Mouse (Mus musculus): ENCODE data around the gene Krtcap2. TPM values are rescaled to one million over a fixed set of nuclear protein-coding genes. Genes with fewer than 3 reads are reported as not detected.
A peak's percentile ranks its signal among the peaks of the same experiment; 100 is the strongest.

The Krtcap2 gene
- polyA plus RNA-seq, 1 experiment from 2014 or later = 274 TPM

GRCm38 (mm10) chr3:89246261-89247100 is 715 bp downstream of the Krtcap2 start, which contains the start of gene Trim46:
Trim46 (minus strand) TSS chr3:89246309.
- Histone ChIP-seq H3K4me1 (ENCODE audit: control insufficient read depth, insufficient read depth, low read length) (peaks cover 35% of the 10 kb centered on the region), H3K36me3 (ENCODE audit: control insufficient read depth, insufficient read depth, low read length) (no peaks in the 10 kb centered on the region; the same call in 1 of the 2 replicates), H3K4me3 (ENCODE audit: low read depth, low read length) (peak within 1 kb of the TSS; percentile 78), H3K27ac (ENCODE audit: low read depth, low read length) (peak within 1 kb of the TSS; percentile 64), H3K9ac (ENCODE audit: low read depth, low read length) (peak within 1 kb of the TSS; percentile 82), H3K4me2 (peak within 1 kb of the TSS; percentile 75), H3K9me3 (replicated peaks; ENCODE audit: control insufficient read depth, low read length) (no peaks in the 10 kb centered on the region), H3K27me3 (ENCODE audit: control insufficient read depth, insufficient read depth, low read length) (peaks cover 21% of the 10 kb centered on the region)
- ATAC-seq (replicated peaks; ENCODE audit: insufficient number of reproducible peaks, low FRiP score, low TSS enrichment) = peak; percentile 46
- WGBS (ENCODE audit: insufficient replicate concordance) = under 1% methylated on average over 42 of the region's 42 CpGs

- peaks cover 21% of the 10 kb centered on the region for H3K27me3 ChIP-seq (ENCODE audit: control insufficient read depth, insufficient read depth, low read length)
- peak overlapping the region; percentile 75; the same call in 1 of the 2 replicates for H3K4me2 ChIP-seq
- 0 out of 2 replicates have a peak overlapping the region, but pooled peaks have one; percentile 39 for H3K9ac ChIP-seq (ENCODE audit: low read depth, low read length)
- H3K4me1 ChIP-seq (ENCODE audit: control insufficient read depth, insufficient read depth, low read length) = peaks cover 40% of the 10 kb centered on the region
- 77% methylated on average over 4 of the region's 4 CpGs for WGBS (ENCODE audit: insufficient replicate concordance)
- H3K9me3 ChIP-seq (replicated peaks; ENCODE audit: control insufficient read depth, low read length) = no peaks in the 10 kb centered on the region
- ATAC-seq (replicated peaks; ENCODE audit: insufficient number of reproducible peaks, low FRiP score, low TSS enrichment) = no peak
- H3K36me3 ChIP-seq (ENCODE audit: control insufficient read depth, insufficient read depth, low read length) = no peaks in the 10 kb centered on the region; the same call in 1 of the 2 replicates
- no peak overlapping the region for H3K4me3 ChIP-seq (ENCODE audit: low read depth, low read length)
- H3K27ac ChIP-seq (ENCODE audit: low read depth, low read length) = no peak overlapping the region
Measured at GRCm38 (mm10) chr3:89247466-89247865, 1.7 kb downstream of the Krtcap2 start.

GRCm38 (mm10) chr3:89250435-89251040 is 4.8 kb downstream of the Krtcap2 start:
- Histone ChIP-seq H3K27me3 (ENCODE audit: control insufficient read depth, insufficient read depth, low read length) (peaks cover 1% of the 10 kb centered on the region), H3K9ac (ENCODE audit: low read depth, low read length) (no peak overlapping the region), H3K4me1 (ENCODE audit: control insufficient read depth, insufficient read depth, low read length) (peaks cover 28% of the 10 kb centered on the region), H3K4me2 (peak overlapping the region; percentile 53; the same call in 1 of the 2 replicates), H3K4me3 (ENCODE audit: low read depth, low read length) (no peak overlapping the region), H3K36me3 (ENCODE audit: control insufficient read depth, insufficient read depth, low read length) (no peaks in the 10 kb centered on the region; the same call in 1 of the 2 replicates), H3K9me3 (replicated peaks; ENCODE audit: control insufficient read depth, low read length) (no peaks in the 10 kb centered on the region), H3K27ac (ENCODE audit: low read depth, low read length) (peak overlapping the region; percentile 50; the same call in 1 of the 2 replicates)
- ATAC-seq (replicated peaks; ENCODE audit: insufficient number of reproducible peaks, low FRiP score, low TSS enrichment) = no peak
- WGBS (ENCODE audit: insufficient replicate concordance) = 15% methylated on average over 7 of the region's 7 CpGs

- H3K4me2 ChIP-seq = peak overlapping the region; percentile 53
- 12% methylated on average over 17 of the region's 17 CpGs for WGBS (ENCODE audit: insufficient replicate concordance)
- no peaks in the 10 kb centered on the region; the same call in 1 of the 2 replicates for H3K36me3 ChIP-seq (ENCODE audit: control insufficient read depth, insufficient read depth, low read length)
- ATAC-seq (replicated peaks; ENCODE audit: insufficient number of reproducible peaks, low FRiP score, low TSS enrichment) = 0 out of 2 replicates have a peak, but pooled peaks have one; percentile 31
- no peak overlapping the region for H3K27ac ChIP-seq (ENCODE audit: low read depth, low read length)
- H3K27me3 ChIP-seq (ENCODE audit: control insufficient read depth, insufficient read depth, low read length) = no peaks in the 10 kb centered on the region; the same call in 1 of the 2 replicates
- peaks cover 24% of the 10 kb centered on the region for H3K4me1 ChIP-seq (ENCODE audit: control insufficient read depth, insufficient read depth, low read length)
- H3K9me3 ChIP-seq (replicated peaks; ENCODE audit: control insufficient read depth, low read length) = no peaks in the 10 kb centered on the region
- 0 out of 2 replicates have a peak overlapping the region, but pooled peaks have one; percentile 19 for H3K4me3 ChIP-seq (ENCODE audit: low read depth, low read length)
- peak overlapping the region; percentile 43; the same call in 1 of the 2 replicates for H3K9ac ChIP-seq (ENCODE audit: low read depth, low read length)
Measured at GRCm38 (mm10) chr3:89251365-89251895, 5.7 kb downstream of the Krtcap2 start.

GRCm38 (mm10) chr3:89254994-89255393 is 9.2 kb downstream of the Krtcap2 start:
- Histone ChIP-seq H3K27ac (ENCODE audit: low read depth, low read length) (no peak overlapping the region), H3K9ac (ENCODE audit: low read depth, low read length) (no peak overlapping the region), H3K4me1 (ENCODE audit: control insufficient read depth, insufficient read depth, low read length) (peaks cover 18% of the 10 kb centered on the region), H3K4me3 (ENCODE audit: low read depth, low read length) (no peak overlapping the region), H3K4me2 (no peak overlapping the region), H3K36me3 (ENCODE audit: control insufficient read depth, insufficient read depth, low read length) (no peaks in the 10 kb centered on the region), H3K9me3 (replicated peaks; ENCODE audit: control insufficient read depth, low read length) (no peaks in the 10 kb centered on the region), H3K27me3 (ENCODE audit: control insufficient read depth, insufficient read depth, low read length) (no peaks in the 10 kb centered on the region; the same call in 1 of the 2 replicates)
- 87% methylated on average over 5 of the region's 5 CpGs for WGBS (ENCODE audit: insufficient replicate concordance)
- no peak for ATAC-seq (replicated peaks; ENCODE audit: insufficient number of reproducible peaks, low FRiP score, low TSS enrichment)

DNA sequence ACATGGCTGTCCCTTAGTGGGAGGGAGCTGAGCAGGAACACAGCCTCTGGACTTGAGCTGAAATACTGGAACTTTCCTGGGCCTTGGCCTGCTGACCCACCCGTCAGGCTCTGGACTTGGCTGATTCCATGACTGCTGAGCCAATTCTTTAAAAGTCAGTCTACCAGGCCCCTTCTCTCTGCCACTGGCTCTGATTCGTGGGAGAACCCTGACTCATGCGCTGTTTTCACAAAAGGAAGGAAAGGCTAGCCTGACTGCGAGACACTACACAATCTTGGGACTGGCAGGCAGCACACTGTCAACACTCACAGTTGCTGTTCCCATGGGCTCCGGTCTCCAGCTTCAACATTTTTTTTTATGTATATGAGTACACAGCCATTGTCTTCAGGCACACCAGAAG is 10.4 kb downstream of the Krtcap2 start:
- Histone ChIP-seq H3K4me1 (ENCODE audit: control insufficient read depth, insufficient read depth, low read length) (peaks cover 8% of the 10 kb centered on the region), H3K27me3 (ENCODE audit: control insufficient read depth, insufficient read depth, low read length) (no peaks in the 10 kb centered on the region), H3K9ac (ENCODE audit: low read depth, low read length) (no peak overlapping the region), H3K36me3 (ENCODE audit: control insufficient read depth, insufficient read depth, low read length) (no peaks in the 10 kb centered on the region), H3K27ac (ENCODE audit: low read depth, low read length) (no peak overlapping the region), H3K4me2 (no peak overlapping the region), H3K9me3 (replicated peaks; ENCODE audit: control insufficient read depth, low read length) (no peaks in the 10 kb centered on the region), H3K4me3 (ENCODE audit: low read depth, low read length) (no peak overlapping the region)
- 51% methylated on average over 5 of the region's 5 CpGs for WGBS (ENCODE audit: insufficient replicate concordance)
- no peak for ATAC-seq (replicated peaks; ENCODE audit: insufficient number of reproducible peaks, low FRiP score, low TSS enrichment)

DNA sequence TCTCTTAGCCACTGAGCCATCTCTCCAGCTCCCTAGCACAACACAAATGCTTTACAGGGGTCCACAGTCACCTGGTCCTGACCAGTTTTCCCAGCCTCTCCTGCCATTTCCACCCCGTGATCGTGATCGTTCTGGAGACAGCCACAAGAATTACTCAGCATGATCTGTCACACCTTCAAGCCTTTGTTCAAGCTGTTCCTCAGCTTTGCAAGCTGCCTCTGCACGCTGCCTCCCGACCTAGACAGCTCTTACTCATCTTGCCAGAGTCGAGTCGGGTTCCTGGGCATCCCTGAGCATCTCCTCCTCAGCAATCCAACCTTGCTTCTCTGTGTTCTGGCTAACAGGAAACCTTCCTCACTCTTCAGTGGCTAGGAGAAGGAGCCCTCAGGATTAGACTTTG is 13.3 kb downstream of the Krtcap2 start, which contains the start of gene Dpm3:
Dpm3 (plus strand) TSS at position 283 of the 400 bp plus-strand sequence.
- Histone ChIP-seq H3K9ac (ENCODE audit: low read depth, low read length) (no peak within 1 kb of the TSS), H3K4me3 (ENCODE audit: low read depth, low read length) (no peak within 1 kb of the TSS), H3K4me2 (no peak within 1 kb of the TSS), H3K4me1 (ENCODE audit: control insufficient read depth, insufficient read depth, low read length) (no peaks in the 10 kb centered on the region), H3K27me3 (ENCODE audit: control insufficient read depth, insufficient read depth, low read length) (no peaks in the 10 kb centered on the region), H3K36me3 (ENCODE audit: control insufficient read depth, insufficient read depth, low read length) (no peaks in the 10 kb centered on the region), H3K9me3 (replicated peaks; ENCODE audit: control insufficient read depth, low read length) (no peaks in the 10 kb centered on the region), H3K27ac (ENCODE audit: low read depth, low read length) (no peak within 1 kb of the TSS)
- WGBS (ENCODE audit: insufficient replicate concordance) = 47% methylated on average over 7 of the region's 7 CpGs
- no peak for ATAC-seq (replicated peaks; ENCODE audit: insufficient number of reproducible peaks, low FRiP score, low TSS enrichment)

DNA sequence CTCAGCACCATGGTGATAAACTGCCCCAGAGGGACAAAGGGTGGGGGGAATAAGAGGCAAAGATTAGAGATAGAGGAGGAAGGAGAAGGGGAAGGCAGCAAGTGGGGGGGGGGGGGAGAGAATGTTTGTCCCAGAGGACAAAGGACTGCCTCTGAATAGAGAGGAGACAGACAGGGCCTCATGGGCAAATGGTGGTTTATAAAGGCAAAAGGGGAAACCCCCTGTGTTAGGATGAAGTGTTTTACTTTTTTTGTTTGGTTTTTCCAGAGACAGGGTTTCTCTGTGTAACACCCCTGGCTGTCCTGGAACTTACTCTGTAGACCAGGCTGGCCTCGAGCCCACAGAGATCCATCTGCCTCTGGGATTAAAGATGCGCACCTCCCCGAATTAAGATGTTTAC is 14.4 kb downstream of the Krtcap2 start:
- WGBS (ENCODE audit: insufficient replicate concordance) = 75% methylated on average over 3 of the region's 3 CpGs
- H3K4me2 ChIP-seq = no peak overlapping the region
- H3K4me1 ChIP-seq (ENCODE audit: control insufficient read depth, insufficient read depth, low read length) = no peaks in the 10 kb centered on the region
- H3K9me3 ChIP-seq (replicated peaks; ENCODE audit: control insufficient read depth, low read length) = no peaks in the 10 kb centered on the region
- no peaks in the 10 kb centered on the region for H3K27me3 ChIP-seq (ENCODE audit: control insufficient read depth, insufficient read depth, low read length)
- no peak for ATAC-seq (replicated peaks; ENCODE audit: insufficient number of reproducible peaks, low FRiP score, low TSS enrichment)
- H3K9ac ChIP-seq (ENCODE audit: low read depth, low read length) = no peak overlapping the region
- no peak overlapping the region for H3K27ac ChIP-seq (ENCODE audit: low read depth, low read length)
- H3K4me3 ChIP-seq (ENCODE audit: low read depth, low read length) = no peak overlapping the region
- no peaks in the 10 kb centered on the region for H3K36me3 ChIP-seq (ENCODE audit: control insufficient read depth, insufficient read depth, low read length)

All from heart, embryonic 11.5 days (tissue).